Mouse (Mus musculus) cerebellum, adult 11 months (tissue): ENCODE measurements around the gene Spty2d1.
"Not testable (repeated sequence)": the region's sequence is repeated elsewhere in the genome, so short reads cannot be mapped to it uniquely, and the experiment has no call there.

Source experiments
- DNase-seq: peaks from one replicate; pipeline ENCODE4 v3.0.0; 2022

The Spty2d1 gene

DNA sequence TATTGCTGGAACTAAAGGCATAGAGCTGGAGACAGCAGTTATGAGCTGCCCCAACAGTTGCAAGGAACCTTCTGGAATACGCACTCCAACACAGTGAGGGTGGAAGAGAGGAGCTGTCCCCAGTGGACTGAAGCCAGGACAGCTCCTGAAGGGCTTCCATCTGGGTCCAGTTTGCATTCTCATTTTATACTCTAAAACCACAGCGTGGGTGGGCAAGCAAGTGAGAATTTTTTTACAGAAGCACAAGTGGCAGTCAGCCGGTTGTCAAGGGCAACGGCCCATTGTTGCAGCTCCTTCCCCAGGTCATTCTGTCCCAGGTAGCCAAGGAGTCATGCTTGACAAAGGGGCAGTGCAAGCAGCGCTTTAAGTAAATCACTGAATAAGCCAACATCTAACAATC is 11.4 kb upstream of the Spty2d1 start:
- no peak for DNase-seq

- DNase-seq, result no peak
Observed at GRCm38 (mm10) chr7:47017146-47017545, 8.9 kb upstream of the Spty2d1 start.

DNA sequence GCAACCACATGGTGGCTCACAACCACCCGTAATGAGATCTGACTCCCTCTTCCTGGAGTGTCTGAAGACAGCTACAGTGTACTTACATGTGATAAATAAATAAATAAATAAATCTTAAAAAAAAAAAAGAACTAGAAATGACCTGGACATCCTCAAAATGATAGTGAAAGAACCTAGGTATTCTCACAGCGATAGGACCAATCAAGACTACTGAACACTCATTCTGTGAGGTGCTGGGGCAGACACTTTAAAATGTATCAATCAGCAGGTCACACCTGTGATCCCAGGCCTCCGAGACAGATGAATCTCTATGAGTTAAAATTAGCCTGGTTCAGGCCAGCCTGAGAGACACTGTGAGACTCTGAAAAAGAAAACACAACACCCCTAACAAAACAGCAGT is 8.4 kb upstream of the Spty2d1 start:
- DNase-seq, result no peak

- DNase-seq, result peak; percentile 74
Observed at GRCm38 (mm10) chr7:47015390-47016065, 7.3 kb upstream of the Spty2d1 start.

DNA sequence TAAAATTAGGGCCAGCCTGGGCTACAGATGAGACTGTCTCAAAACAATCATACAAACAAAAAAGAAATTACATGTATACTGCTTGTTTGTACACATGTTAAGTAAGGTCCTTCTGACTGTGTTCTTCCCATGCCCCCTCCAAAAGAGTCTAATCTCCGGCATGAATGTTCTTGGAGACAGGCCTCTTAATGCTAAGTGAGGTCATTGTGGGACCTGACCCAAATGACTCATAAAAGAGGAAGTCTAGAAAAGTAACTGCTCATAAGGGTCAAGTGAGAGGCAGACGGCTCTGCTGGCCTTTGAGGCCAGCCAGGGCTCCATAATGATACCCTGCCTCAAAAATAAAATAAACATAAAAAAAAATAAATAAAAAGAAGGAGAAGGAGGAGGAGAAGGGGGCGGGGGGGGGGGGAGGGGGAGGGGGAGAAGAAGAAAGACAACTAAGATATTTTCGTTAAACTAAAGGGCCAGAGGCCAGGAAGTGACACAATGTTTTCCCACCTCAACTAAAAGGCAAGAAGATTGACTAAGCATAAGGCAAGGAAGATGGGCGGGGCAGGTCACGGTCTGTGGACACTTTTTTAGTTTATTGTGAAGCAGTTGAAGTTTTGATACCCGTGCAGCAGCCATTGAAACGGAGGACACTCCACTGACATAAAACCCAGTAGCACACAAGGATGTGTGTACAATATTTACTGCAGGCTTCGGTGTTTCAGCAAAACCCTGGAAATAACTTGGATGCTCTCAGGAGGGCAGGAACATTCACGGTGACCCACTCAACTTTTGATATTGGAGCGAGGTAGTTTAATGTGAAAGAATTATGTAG is 6.6 kb upstream of the Spty2d1 start:
- no peak for DNase-seq

- DNase-seq, result no peak
Observed at GRCm38 (mm10) chr7:47013131-47013767, 5.0 kb upstream of the Spty2d1 start.

DNA sequence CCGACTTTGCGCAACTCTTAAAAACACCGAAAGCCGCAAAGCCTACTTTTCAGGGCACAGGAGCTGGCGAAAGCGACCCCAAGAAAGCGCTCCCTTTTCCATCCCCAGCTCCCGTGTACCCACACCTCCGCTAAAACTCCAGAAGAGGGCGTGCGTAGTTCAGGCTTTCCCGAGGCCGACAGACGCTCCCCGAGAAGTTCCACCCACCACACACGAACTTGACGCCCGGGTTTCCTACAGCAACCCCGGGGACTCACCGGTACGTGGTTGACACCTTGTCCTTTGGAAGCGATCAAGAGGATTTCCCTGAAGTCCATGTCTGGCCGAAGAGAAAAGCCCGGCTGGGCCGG is 418 bp downstream of the Spty2d1 start:
- DNase-seq, result no peak

DNA sequence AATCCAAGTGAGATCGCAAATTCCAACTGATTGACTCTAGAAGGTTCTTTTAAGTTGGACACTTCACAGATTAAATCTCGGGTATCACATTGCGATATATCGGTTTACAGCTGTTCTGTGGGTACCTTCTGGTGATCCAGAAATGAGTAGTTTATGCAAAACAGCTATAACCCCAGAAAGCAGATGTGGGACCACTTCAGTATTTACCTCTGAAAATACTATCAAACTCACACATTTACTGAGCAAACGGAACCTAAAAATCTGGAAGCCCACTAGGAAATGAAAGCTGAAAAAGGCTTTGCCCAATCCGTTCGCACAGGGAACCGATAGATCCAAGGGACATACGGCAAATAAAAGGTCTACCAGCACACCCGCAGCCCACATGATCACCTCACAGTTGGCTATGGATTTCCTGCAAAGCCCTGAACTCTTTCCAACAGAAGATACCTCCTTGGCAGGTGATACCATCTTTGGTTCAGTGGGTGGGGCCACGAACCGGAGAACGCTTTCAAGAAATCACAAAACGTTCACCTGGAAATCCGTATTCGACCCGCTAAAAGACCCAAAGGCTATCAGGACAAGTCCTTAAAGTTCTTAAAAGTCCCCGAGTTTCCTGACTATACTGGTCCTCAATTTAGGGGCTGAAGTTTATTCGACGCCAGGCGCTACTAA is 966 bp downstream of the Spty2d1 start:
- peak; percentile 41 for DNase-seq

- no peak for DNase-seq
Observed at GRCm38 (mm10) chr7:47003411-47004115, 4.6 kb downstream of the Spty2d1 start.

- DNase-seq, result no peak
Observed at GRCm38 (mm10) chr7:47001900-47002275, 6.3 kb downstream of the Spty2d1 start.

- DNase-seq, result no peak
Observed at GRCm38 (mm10) chr7:47001125-47001899, 6.9 kb downstream of the Spty2d1 start.

DNA sequence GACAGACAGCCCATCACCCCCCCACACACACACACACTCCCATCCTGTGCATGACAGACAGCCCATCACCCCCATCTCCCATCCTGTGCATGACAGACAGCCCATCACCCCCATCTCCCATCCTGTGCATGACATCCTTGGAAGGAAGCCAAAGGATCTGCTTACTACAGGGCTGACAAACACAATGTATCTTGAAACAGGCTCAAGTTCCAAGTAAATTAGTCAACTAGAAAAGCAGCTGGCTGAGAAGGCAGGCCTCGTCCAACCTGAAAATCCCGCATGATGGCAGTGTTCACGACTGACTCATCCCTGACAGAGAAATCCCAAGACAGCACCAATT is 7.6 kb downstream of the Spty2d1 start:
- no peak for DNase-seq

DNA sequence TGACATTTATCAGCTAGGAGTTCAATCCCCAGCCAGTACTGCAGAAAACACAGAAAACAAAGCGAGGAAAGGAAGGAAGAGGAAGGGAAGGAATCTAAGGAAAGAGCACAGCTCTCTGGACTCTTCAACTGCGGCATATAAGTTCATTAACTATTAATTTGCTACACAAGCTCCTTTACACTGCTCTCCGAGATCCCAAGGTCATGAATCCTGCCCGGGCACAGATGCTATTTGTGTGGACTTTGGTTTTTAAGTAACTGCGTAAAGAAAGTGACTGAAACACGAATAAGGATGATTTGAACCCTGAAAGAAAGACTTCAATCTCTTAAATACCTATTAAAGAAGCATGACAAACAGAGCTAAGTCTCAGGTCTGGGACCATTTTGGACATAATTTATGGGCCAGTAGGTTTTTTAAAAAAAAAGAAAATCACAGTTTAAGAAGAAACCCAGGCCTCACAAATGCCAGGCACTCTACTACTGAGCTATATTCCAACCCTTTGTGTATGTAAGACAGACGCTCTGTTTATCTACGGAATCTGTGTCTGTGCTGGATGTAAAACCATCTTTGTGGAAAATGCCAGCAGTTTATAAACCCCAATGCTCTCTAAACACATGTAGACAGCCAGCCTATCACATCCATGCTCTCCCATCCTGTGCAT is 8.1 kb downstream of the Spty2d1 start:
- DNase-seq, result no peak

DNA sequence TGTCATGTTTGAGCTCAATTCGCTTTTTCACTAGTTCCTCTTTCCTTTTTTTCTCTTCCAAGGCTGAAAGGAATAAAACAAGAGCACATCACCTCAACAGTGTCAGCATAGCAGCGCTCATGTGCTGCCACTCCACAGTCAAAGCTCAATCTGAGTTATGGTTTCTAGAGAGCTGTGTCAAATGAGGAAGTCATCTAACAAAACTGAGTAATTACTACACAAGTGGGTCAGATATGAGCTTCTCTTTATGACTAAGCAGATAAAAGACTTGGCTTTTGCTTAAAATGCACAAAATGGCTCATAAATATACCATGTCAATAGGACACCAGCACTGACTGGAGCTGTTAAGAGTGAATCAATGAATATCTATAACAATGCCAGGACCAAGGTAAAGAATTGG is 9.3 kb downstream of the Spty2d1 start:
- DNase-seq, result no peak

GRCm38 (mm10) chr7:46997644-46998395 is 10.4 kb downstream of the Spty2d1 start:
- DNase-seq, result peak; percentile 71

DNA sequence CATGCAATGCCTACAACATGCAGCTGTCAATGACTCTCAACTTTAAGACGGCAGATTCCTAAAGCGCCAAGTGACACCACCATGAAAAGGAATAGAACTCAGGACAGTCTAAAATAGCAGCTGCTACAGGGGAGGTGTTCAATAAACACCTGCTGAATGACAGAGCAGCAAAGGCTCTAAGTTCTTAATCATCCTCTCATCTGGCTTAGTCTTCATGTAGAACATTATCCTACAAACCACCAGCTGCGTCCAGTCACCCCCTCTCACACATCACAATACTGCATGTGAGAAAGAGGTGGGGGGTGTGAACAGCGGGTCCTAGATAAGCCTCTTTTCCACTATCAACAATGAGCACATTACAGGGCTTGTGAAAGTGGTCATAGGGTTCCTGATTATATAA is 11.2 kb downstream of the Spty2d1 start:
- no peak for DNase-seq

- no peak for DNase-seq
Observed at GRCm38 (mm10) chr7:46995558-46995957, 12.7 kb downstream of the Spty2d1 start.

DNA sequence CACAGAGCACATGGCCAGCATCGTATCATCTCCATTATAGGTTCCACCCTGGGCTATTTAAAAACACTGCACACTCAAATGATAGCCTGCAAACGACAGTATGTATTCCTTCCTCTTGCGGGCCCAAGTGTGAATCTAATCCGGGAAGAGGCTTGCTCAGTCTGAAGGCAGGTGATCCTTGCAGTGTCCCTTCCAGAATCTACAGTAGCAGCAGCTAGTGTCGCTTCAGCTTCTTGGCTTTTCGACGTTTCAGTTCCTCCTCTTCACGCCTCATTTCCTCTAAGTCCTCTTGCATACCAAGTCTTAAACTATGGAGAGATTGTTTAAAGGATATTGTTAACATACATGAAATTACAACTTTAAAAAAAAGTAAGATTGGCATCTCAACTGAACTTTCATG is 15.1 kb downstream of the Spty2d1 start:
- DNase-seq, result no peak

DNA sequence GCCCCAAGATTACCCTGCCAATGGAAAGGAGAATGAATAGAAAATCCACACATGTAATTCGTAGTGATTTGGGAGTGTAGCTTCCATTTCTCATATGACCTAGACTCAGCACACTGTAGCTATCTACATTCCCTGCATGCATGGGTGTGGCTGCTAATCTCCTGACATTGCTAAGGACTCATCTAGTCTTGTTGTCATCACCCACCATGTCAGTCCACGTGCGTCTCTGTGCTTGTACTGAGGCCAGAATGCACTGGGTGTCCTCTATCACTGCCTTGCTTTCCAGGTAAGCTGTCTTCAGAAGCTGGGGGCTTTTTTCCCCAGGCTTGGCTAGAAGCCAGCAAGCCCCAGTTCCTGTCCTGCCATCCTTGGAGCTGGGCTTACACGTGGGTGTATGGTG is 18.8 kb downstream of the Spty2d1 start:
- DNase-seq, result not testable (repeated sequence)

- no peak for DNase-seq
Observed at GRCm38 (mm10) chr7:46987073-46987472, 21.1 kb downstream of the Spty2d1 start.

DNA sequence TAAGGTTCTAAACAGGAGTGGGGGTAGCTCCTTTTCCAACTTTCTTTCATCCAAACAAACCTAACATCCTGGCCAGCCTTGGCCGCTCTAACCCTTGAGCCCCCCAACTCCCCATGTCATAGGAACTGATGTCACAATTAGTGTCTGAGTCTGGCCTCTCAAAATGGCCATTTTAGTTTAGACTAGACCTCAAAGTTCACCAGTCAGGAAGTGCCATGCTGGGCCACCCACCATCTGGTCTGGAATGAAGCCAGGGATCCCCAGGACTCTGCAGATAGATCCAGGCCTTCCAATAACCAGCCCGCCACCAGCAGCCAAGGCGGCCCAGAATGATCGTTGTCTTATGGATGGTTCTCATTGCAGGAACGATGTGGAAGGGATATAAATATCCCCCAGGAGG is 21.6 kb downstream of the Spty2d1 start:
- peak; percentile 50 for DNase-seq
